Mouse (Mus musculus): ENCODE measurements around the gene Avl9.

GRCm38 (mm10) chr6:56808656-56809055 is 94.0 kb downstream of the Avl9 start:
- TF ChIP-seq CTCF (IDR thresholded peaks at IDR 0.05; ENCODE audit: low read depth, low read length): peak; percentile 33; the same call in 1 of the 2 replicates
- TF ChIP-seq TAL1 (conservative IDR thresholded peaks at IDR 0.05; ENCODE audit: low read depth, low read length): no peak
- no peak for TF ChIP-seq GATA2 (IDR thresholded peaks at IDR 0.05; ENCODE audit: borderline replicate concordance, low read depth, low read length)
- no peak for TF ChIP-seq GATA1 (IDR thresholded peaks at IDR 0.05; ENCODE audit: borderline replicate concordance, low read length)

All from G1E (cell line).